Mouse (Mus musculus) heart, postnatal 36 days (tissue): Measurements from ENCODE around the gene Gsta2. TPM values are rescaled to one million over a fixed set of nuclear protein-coding genes. Genes with fewer than 3 reads are reported as not detected.
"Not testable (repeated sequence)": the region's sequence is repeated elsewhere in the genome, so short reads cannot be mapped to it uniquely, and the experiment has no call there.

Experiments
- DNase-seq, 2 experiments: peaks; one replicate each; pipeline ENCODE4 v3.0.0; 2021 to 2022
- intact Hi-C: fragments of 180-260 bp; cut with DNase I; formaldehyde crosslinking; loops from one replicate; pipeline ENCODE4 v1.15.1; 2025
- total RNA-seq, 2 experiments: library from RNA; stranded (reverse); gene quantifications; 2 replicates each; pipeline ENCODE4 v1.2.3; 2021

Gene Gsta2
- total RNA-seq, 2 experiments from 2014 or later = 0.46 TPM; not detected in 1

DNA sequence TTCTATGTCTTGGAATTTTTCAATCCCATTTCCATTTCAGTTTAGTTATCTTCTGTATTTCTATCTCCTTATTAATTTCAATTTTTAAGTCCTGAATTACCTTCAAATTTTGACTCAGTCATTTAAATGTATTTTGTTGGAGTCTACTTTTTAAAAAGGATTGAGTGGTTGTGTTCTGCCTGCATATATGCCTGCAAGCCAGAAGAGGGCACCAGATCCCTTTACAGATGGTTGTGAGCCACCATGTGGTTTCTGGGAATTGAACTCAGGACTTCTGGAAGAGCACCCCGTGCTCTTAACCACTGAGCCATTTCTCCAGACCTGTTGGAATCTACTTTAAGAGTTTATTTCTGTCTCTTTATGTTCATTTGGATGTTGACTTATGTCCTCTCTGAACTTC lies 36.1 kb downstream of the Gsta2 start:
- no peak for DNase-seq
- intact Hi-C loops = no loop called here

DNA sequence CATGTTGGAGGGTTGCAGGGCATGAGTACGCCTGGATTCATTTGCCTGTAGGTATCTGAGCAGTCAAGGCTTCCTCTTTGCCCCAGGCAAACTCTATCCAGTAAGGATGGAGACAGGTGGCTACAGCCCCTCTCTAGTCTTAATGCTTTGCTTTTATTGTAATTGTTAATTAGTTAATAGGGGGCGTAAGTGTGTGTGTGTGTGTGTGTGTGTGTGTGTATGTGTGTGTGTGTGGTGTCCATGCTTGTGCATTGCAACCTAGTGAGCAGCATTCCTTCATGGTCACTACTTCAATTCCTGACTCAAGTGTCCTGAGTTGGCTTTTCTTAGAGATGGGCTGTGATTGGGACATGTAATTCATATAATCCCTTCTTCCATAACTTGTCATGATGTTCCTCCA lies 40.9 kb downstream of the Gsta2 start, which contains the start of gene Omt2a:
Omt2a (minus strand) TSS at position 101 of the 400 bp plus-strand sequence.
- intact Hi-C loops = no loop called here
- no peak for DNase-seq

DNA sequence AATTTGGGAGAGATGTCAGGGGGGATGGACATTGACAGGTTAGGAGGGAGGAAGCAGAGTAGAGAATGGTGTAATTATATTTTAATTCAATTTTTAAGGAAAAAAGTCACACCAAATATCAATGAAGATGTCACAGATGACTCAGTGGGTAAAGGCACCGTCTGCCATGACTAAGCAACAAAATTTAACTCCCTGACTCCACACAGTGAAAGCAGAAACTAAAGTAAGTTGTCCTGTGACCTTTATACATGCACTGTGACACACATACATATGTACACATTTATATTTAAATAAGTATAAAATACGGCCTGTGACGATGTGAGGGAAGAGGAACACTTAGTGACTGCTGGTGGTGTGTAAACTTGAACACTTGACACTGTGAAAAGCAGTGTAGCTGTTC lies 47.5 kb downstream of the Gsta2 start:
- intact Hi-C loops, DNase-seq: not testable (repeated sequence)

DNA sequence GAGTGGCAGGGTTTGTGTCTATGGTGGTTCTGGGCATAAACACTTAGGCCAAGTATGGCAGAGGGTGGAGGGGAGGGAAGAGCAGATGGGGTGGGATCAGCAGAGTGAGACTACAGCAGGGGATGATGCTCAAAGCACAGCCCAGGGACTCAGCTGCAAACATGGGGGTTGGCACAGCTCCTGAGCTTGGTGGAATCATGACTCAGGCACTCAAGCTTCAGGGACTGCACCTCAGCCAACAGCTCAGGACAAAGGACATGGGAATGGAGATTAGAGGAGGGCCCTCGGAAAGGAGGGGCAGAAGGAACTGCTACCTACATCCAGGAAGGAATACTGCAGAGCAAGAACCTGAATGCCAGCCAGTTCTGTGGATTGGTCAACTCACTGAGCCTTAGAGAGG lies 56.4 kb downstream of the Gsta2 start:
- intact Hi-C loops, DNase-seq: not testable (repeated sequence)

DNA sequence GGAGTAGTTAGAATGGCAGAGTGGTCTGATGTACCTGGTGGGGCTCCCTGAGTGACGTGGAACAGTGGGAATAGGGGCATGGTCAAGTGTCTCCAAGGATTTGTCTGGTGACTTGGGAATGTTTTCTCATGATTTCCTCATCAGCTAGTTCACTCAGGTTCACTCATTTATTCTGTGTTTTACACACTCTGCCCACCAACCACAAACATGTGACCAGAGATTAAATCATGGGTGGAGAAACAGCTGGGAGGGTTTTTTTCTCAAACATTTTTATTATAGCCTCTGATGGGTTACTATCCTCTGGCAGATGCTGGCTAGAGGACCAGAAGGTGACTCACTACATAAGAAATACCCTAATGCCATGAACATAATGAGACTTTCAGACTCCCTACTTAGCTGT lies 57.4 kb downstream of the Gsta2 start:
- no peak for DNase-seq
- intact Hi-C loops = no loop called here

DNA sequence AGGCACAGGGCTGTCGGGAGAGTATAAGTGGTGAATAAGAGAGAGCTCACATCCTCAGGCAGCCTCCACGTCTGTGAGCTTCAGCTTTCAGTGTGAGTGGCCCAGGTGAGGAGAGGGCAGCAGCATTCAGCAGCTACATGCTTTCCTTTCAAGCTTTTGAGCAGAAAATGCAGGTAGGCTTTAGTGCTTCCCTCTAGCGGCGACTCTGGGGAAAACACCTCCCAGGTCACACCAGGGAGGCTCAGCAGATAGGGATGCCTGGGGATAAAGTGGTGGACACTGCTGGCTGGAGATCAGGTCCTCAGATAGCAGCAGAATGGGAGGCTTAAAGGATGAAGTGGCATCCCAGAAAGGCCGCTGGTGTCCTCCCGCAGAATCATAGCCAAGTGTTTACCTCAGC lies 59.5 kb downstream of the Gsta2 start:
- intact Hi-C loops = not testable (repeated sequence)
- peak; percentile 12 to 41 for DNase-seq

DNA sequence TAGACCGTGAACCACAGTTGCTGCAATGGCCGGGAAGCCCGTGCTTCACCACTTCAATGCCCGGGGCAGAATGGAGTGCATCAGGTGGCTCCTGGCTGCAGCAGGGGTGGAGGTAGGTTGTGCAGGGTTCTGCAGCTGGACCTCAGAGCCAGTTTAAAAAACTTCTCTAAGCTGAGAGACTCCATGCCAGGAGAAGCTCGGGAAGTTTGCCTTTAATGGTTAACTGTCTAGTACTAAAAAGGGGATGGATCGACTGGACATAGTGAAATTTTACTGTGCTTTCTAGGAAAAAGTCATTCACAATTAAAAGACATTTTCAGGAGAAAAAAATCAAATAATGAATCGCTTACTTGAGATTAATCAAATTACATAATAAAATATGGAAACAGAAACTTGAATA lies 60.8 kb downstream of the Gsta2 start:
- DNase-seq = not testable (repeated sequence)
- intact Hi-C loops = loop anchor here (5.0 kb wide), 1 partner anchor 53 kb away; no protein-coding TSS in a partner anchor

DNA sequence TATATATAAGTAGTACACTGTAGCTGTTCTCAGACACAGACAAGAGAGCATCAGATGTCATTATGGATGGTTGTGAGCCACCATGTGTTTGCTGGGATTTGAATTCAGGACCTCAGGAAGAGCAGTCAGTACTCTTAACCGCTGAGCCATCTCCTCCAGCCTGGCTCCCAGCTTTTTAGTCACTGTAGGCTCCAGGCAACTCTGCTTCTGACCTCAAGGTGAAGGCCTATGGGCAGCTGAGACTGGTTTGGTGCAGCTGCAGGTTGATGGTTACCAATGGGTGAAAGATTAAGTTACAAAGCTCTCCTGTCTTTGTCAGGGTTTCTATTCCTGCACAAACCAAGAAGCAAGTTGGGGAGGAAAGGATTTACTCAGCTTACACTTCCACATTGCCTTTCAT lies 61.9 kb downstream of the Gsta2 start:
- intact Hi-C loops = loop anchor here (5.0 kb wide), 1 partner anchor 54 kb away; no protein-coding TSS in a partner anchor

DNA sequence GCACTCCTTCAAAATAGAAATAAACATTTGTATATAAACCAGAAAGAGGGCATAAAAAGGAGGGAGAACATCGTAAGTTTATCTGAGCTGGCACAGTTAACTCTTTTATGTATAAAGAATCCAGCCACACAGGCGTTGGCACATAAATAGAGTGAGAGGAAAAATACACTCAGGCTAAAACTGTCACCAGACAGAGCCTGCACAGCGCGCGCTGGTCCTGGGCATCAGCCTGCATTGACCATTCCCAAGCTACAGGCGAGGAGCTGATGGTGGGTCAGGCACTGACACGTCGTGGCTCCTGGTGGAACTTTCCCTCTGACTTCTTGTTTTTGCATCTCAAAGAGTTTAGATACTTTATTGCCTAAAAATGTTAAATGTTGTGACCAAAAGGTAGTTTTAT lies 63.1 kb downstream of the Gsta2 start:
- intact Hi-C loops = loop anchor here (5.0 kb wide), 1 partner anchor 55 kb away; no protein-coding TSS in a partner anchor
- not testable (repeated sequence) for DNase-seq

More for the DNA sequence above, 61.9 kb downstream of the Gsta2 start:
- not testable (repeated sequence) for DNase-seq

DNA sequence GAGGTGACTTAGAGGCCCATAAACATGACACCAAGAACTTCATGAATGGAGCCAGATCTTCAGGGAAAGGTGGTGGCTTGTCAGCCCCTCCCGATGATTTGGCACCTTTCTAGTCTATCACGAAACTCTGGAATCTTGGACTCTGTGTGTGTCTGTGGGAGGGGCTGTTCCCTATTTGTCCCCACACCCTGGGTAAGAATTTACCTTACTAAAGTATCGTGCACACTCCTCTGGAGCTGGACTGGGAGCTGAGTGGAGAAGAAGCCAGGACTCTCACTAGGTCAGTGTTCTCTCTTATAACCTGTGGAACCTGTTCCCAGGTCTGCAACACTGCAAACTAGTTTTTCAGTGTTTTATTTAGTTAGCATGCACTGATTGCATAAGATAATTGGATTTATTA lies 65.9 kb downstream of the Gsta2 start, which contains the start of gene Gm10639:
Gm10639 (plus strand) TSS at position 201 of the 400 bp plus-strand sequence.
- intact Hi-C loops = loop anchor here (5.0 kb wide), 1 partner anchor 58 kb away; no protein-coding TSS in a partner anchor
- not testable (repeated sequence) for DNase-seq

DNA sequence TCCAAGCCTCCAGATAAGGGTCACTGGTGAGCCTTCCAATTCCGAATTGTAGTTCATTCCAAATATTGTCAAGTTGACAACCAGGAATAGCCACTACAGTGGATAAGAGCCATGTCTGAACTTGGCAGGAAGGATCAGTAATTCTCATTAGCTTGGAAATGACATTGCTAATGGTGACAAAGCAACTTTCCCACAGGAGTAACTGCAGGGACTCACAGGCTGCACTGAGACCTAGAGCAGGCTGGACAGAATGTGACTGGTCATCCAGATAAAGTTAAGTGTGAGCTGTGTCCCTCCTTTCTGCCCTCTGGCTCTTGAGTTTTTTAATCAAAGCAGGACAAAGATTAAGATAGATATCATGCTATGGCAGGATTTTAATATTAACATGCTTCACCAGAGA lies 66.5 kb downstream of the Gsta2 start:
- intact Hi-C loops = not testable (repeated sequence)

DNA sequence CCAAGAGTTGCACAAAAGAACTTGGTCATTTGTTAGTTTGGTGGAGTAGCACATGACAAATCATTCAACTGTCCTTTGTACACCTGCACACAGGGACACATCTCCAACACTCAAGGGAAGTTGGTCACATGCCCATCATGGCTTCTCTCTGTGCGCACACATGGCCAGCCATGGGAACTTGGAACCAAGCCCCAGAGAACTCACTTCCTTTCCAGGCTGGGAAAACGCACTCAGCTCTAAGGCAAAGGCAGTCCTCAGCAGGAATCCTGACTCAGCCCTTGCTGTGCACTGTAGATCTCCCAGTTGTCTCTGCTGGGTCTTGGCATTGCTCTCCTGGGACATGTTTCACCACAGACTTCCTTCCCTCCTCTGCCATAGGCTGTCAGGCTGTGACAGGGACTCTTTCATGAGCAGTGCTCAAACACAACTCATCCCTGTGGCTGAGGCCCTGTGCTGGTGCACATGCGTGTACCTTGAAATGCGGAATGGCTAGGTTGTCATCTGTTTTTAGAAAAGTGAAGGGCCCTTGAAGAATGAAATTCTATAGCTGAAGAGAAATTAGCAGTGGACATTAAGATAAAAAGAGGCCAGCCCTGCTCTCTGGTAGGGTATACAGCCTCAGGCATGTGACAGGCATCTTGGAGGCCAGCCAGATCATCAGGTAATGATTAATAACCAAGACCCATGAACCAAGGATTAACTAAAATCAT lies 73.4 kb downstream of the Gsta2 start:
- DNase-seq, intact Hi-C loops: not testable (repeated sequence)

More for the DNA sequence above, 66.5 kb downstream of the Gsta2 start:
- not testable (repeated sequence) for DNase-seq

Other genes with a start within 250 kb of the Gsta2 start
- gene Fbxo9, start 246.7 kb downstream of the Gsta2 start, total RNA-seq = 10 to 100 TPM; 49.9 to 52.5 TPM
- gene Ick, start 246.6 kb downstream of the Gsta2 start, total RNA-seq = 10 to 100 TPM; 13.7 to 15.3 TPM
- 10 to 100 TPM; 88.6 to 98.7 TPM for gene Gsta4, start 173.0 kb downstream of the Gsta2 start, total RNA-seq
- gene Gsta1, start 125.1 kb downstream of the Gsta2 start, total RNA-seq = 1 to 10 TPM in 1 of 2 experiments, not detected in 1; 1.1 TPM
- gene Gm3776, start 98.7 kb downstream of the Gsta2 start, total RNA-seq = 1 to 10 TPM; 1.0 to 1.2 TPM
- gene Gm10639, start 65.9 kb downstream of the Gsta2 start, total RNA-seq = not detected
- not detected for gene Omt2a, start 41.0 kb downstream of the Gsta2 start, total RNA-seq
- gene Omt2b, start 28.2 kb downstream of the Gsta2 start, total RNA-seq = not detected
- not detected for gene Dppa5a, start 12.4 kb upstream of the Gsta2 start, total RNA-seq
- gene Ooep, start 22.9 kb upstream of the Gsta2 start, total RNA-seq = not detected
- not detected for gene Ddx43, start 40.0 kb upstream of the Gsta2 start, total RNA-seq
- under 1 TPM; 0.54 to 0.56 TPM for gene Cgas, start 87.4 kb upstream of the Gsta2 start, total RNA-seq
- gene Mto1, start 92.4 kb upstream of the Gsta2 start, total RNA-seq = 10 to 100 TPM; 24.3 to 25.2 TPM
- not detected for gene Gm17324, start 93.0 kb upstream of the Gsta2 start, total RNA-seq
- gene Eef1a1, start 133.4 kb upstream of the Gsta2 start, total RNA-seq = 1,000 to 10,000 TPM; 1,083 to 1,160 TPM
- 1 to 10 TPM; 6.5 to 6.9 TPM for gene Slc17a5, start 232.3 kb upstream of the Gsta2 start, total RNA-seq